Mouse (Mus musculus) MEL (cell line): ENCODE data around the gene Sf3b6. TPM values are rescaled to one million over a fixed set of nuclear protein-coding genes. Genes with fewer than 3 reads are reported as not detected.

Experiments
- DNase-seq: peaks from one replicate; pipeline ENCODE4 v3.0.0; 2011; ENCODE audit warnings: low read depth, low spot score
- H3K27ac ChIP-seq: 2 replicates; pipeline ENCODE4 v1.5.1; 2012; ENCODE audit warnings: low read depth, mild to moderate bottlenecking, control low read depth, low read length, moderate library complexity; ENCODE audit not compliant: control insufficient read depth
- H3K27me3 ChIP-seq, 2 experiments: fragments of 150-350 bp in 1 of 2; sonication (generic) in 1 of 2; 2 replicates each; pipeline ENCODE4 v1.6.1; 2012; ENCODE audit warnings: low read length in 2 of 2, mild to moderate bottlenecking in 2 of 2, improper control_type of control experiment in 1 of 2, moderate library complexity in 1 of 2; ENCODE audit not compliant: insufficient read depth in 2 of 2, control insufficient read depth in 1 of 2
- H3K36me3 ChIP-seq, 2 experiments: 2 replicates each; pipeline ENCODE4 v1.6.1; 2012 to 2014; ENCODE audit warnings: low read length in 2 of 2, improper control_type of control experiment in 1 of 2, inconsistent platforms in 1 of 2, mild to moderate bottlenecking in 1 of 2; ENCODE audit not compliant: insufficient read depth in 2 of 2, control insufficient read depth in 1 of 2
- H3K4me1 ChIP-seq, 2 experiments: fragments of 150-350 bp in 1 of 2; sonication (generic) in 1 of 2; 2 replicates each; pipeline ENCODE4 v1.6.1; 2012; ENCODE audit warnings: low read length in 2 of 2, improper control_type of control experiment in 1 of 2, mild to moderate bottlenecking in 1 of 2; ENCODE audit not compliant: insufficient read depth in 2 of 2, control insufficient read depth in 1 of 2
- H3K4me3 ChIP-seq, 2 experiments: fragments of 150-350 bp in 1 of 2; sonication (generic) in 1 of 2; 2 replicates each; pipeline ENCODE4 v1.5.1; 2012; ENCODE audit warnings: low read depth in 2 of 2, low read length in 2 of 2, mild to moderate bottlenecking in 2 of 2, moderate library complexity in 2 of 2, control low read depth in 1 of 2, improper control_type of control experiment in 1 of 2; ENCODE audit not compliant: control insufficient read depth in 1 of 2, insufficient read depth in 1 of 2
- H3K79me2 ChIP-seq: 2 replicates; pipeline ENCODE4 v1.6.1; 2012; ENCODE audit warnings: mild to moderate bottlenecking, low read length, moderate library complexity; ENCODE audit not compliant: control insufficient read depth, poor library complexity, insufficient read depth
- H3K9ac ChIP-seq: 2 replicates; pipeline ENCODE4 v1.6.1; 2012; ENCODE audit warnings: low read depth, mild to moderate bottlenecking, control low read depth, low read length, moderate library complexity; ENCODE audit not compliant: control insufficient read depth, poor library complexity, severe bottlenecking
- H3K9me3 ChIP-seq: fragments of 150-350 bp; sonication (generic); replicated peaks from 2 replicates; pipeline ENCODE4 v1.6.1; 2012; ENCODE audit warnings: mild to moderate bottlenecking, low read length, improper control_type of control experiment, moderate library complexity; ENCODE audit not compliant: insufficient read depth
- BHLHE40 ChIP-seq: IDR thresholded peaks from 2 replicates; pipeline ENCODE4 v1.6.1; 2012; ENCODE audit warnings: low read depth, mild to moderate bottlenecking, inconsistent platforms, low read length, improper control_type of control experiment, borderline replicate concordance
- CHD1 ChIP-seq: IDR thresholded peaks from 2 replicates; pipeline ENCODE4 v1.6.1; 2012; ENCODE audit warnings: low read depth, mild to moderate bottlenecking, inconsistent platforms, low read length, improper control_type of control experiment
- E2F4 ChIP-seq: IDR thresholded peaks from 2 replicates; pipeline ENCODE4 v1.6.1; 2011; ENCODE audit warnings: low read depth, low read length, improper control_type of control experiment, borderline replicate concordance
- ELF1 ChIP-seq: IDR thresholded peaks from 2 replicates; pipeline ENCODE4 v1.6.1; 2014; ENCODE audit warnings: low read depth, mild to moderate bottlenecking, inconsistent platforms, low read length, improper control_type of control experiment, moderate library complexity
- EP300 ChIP-seq, 2 experiments: IDR thresholded peaks; 2 replicates each; pipeline ENCODE4 v1.6.1; 2011; ENCODE audit warnings: improper control_type of control experiment in 2 of 2, low read length in 2 of 2, low read depth in 1 of 2, mild to moderate bottlenecking in 1 of 2
- GABPA ChIP-seq: IDR thresholded peaks from 2 replicates; pipeline ENCODE4 v1.6.1; 2012; ENCODE audit warnings: low read depth, mild to moderate bottlenecking, inconsistent platforms, low read length, improper control_type of control experiment, moderate library complexity
- GATA1 ChIP-seq: IDR thresholded peaks from 2 replicates; pipeline ENCODE4 v1.6.1; 2011; ENCODE audit warnings: low read depth, low read length, improper control_type of control experiment
- HCFC1 ChIP-seq: IDR thresholded peaks from 2 replicates; pipeline ENCODE4 v1.6.1; 2012; ENCODE audit warnings: low read depth, mild to moderate bottlenecking, inconsistent platforms, low read length, improper control_type of control experiment, moderate library complexity
- JUND ChIP-seq: IDR thresholded peaks from 2 replicates; pipeline ENCODE4 v1.6.1; 2011; ENCODE audit warnings: low read depth, mild to moderate bottlenecking, improper control_type of control experiment, low read length
- MAX ChIP-seq: IDR thresholded peaks from 2 replicates; pipeline ENCODE4 v1.6.1; 2011; ENCODE audit warnings: low read length, improper control_type of control experiment
- MAZ ChIP-seq: IDR thresholded peaks from 2 replicates; pipeline ENCODE4 v1.6.1; 2012; ENCODE audit warnings: low read depth, mild to moderate bottlenecking, inconsistent platforms, low read length, improper control_type of control experiment
- MEF2A ChIP-seq: IDR thresholded peaks from 2 replicates; pipeline ENCODE4 v1.6.1; 2014; ENCODE audit warnings: low read depth, mild to moderate bottlenecking, inconsistent platforms, low read length, improper control_type of control experiment; ENCODE audit not compliant: poor library complexity, insufficient replicate concordance, severe bottlenecking; ENCODE audit errors: extremely low read depth
- MXI1 ChIP-seq: IDR thresholded peaks from 2 replicates; pipeline ENCODE4 v1.6.1; 2011; ENCODE audit warnings: mild to moderate bottlenecking, low read depth, low read length, improper control_type of control experiment
- MYC ChIP-seq: IDR thresholded peaks from 2 replicates; pipeline ENCODE4 v1.6.1; 2011; ENCODE audit warnings: low read depth, mild to moderate bottlenecking, low read length, improper control_type of control experiment, moderate library complexity
- NELFE ChIP-seq: IDR thresholded peaks from 2 replicates; pipeline ENCODE4 v1.6.1; 2011; ENCODE audit warnings: low read depth, low read length, improper control_type of control experiment
- NRF1 ChIP-seq: IDR thresholded peaks from 2 replicates; pipeline ENCODE4 v1.6.1; 2014; ENCODE audit warnings: low read depth, mild to moderate bottlenecking, inconsistent platforms, low read length, improper control_type of control experiment, moderate library complexity; ENCODE audit not compliant: poor library complexity, insufficient read depth, severe bottlenecking
- POLR2A ChIP-seq, 2 experiments: IDR thresholded peaks; 2 replicates each; pipeline ENCODE4 v1.6.1; 2011 to 2012; ENCODE audit warnings: low read length in 2 of 2, mild to moderate bottlenecking in 2 of 2, control low read depth in 1 of 2, improper control_type of control experiment in 1 of 2, low read depth in 1 of 2, moderate library complexity in 1 of 2; ENCODE audit not compliant: control insufficient read depth in 1 of 2, insufficient read depth in 1 of 2, poor library complexity in 1 of 2
- POLR2AphosphoS2 ChIP-seq: IDR thresholded peaks from 2 replicates; pipeline ENCODE4 v1.6.1; 2011; ENCODE audit warnings: low read length, improper control_type of control experiment
- POLR2AphosphoS5 ChIP-seq: IDR thresholded peaks from 2 replicates; pipeline ENCODE4 v1.6.1; 2012; ENCODE audit warnings: low read depth, borderline replicate concordance, mild to moderate bottlenecking, inconsistent platforms, low read length, moderate library complexity, mixed read lengths
- RAD21 ChIP-seq: IDR thresholded peaks from 2 replicates; pipeline ENCODE4 v1.6.1; 2011; ENCODE audit warnings: mild to moderate bottlenecking, low read depth, low read length, improper control_type of control experiment
- SIN3A ChIP-seq: IDR thresholded peaks from 2 replicates; pipeline ENCODE4 v1.6.1; 2012; ENCODE audit warnings: low read length, improper control_type of control experiment, inconsistent platforms
- TAL1 ChIP-seq: IDR thresholded peaks from 2 replicates; pipeline ENCODE4 v1.6.1; 2012; ENCODE audit warnings: mild to moderate bottlenecking, inconsistent platforms, low read length, moderate library complexity, mixed read lengths
- TBP ChIP-seq: IDR thresholded peaks from 2 replicates; pipeline ENCODE4 v1.8.0; 2011; ENCODE audit warnings: low read depth, low read length, improper control_type of control experiment
- TCF12 ChIP-seq: IDR thresholded peaks from 2 replicates; pipeline ENCODE4 v1.6.1; 2014; ENCODE audit warnings: low read depth, mild to moderate bottlenecking, inconsistent platforms, low read length, improper control_type of control experiment, moderate library complexity
- ZKSCAN1 ChIP-seq: IDR thresholded peaks from 2 replicates; pipeline ENCODE4 v1.6.1; 2012; ENCODE audit warnings: low read depth, mild to moderate bottlenecking, inconsistent platforms, low read length, improper control_type of control experiment, moderate library complexity
- ZMIZ1 ChIP-seq: IDR thresholded peaks from 2 replicates; pipeline ENCODE4 v1.6.1; 2012; ENCODE audit warnings: low read depth, mild to moderate bottlenecking, inconsistent platforms, low read length, improper control_type of control experiment, moderate library complexity
- ZNF384 ChIP-seq: IDR thresholded peaks from 2 replicates; pipeline ENCODE4 v1.6.1; 2012; ENCODE audit warnings: low read depth, mild to moderate bottlenecking, inconsistent platforms, low read length, improper control_type of control experiment
- polyA plus RNA-seq, 2 experiments: library from polyadenylated mRNA; stranded (reverse) in 1 of 2; unstranded in 1 of 2; fragments of >175 nt in 1 of 2; fragments of >200 nt in 1 of 2; gene quantifications; 2 replicates each; pipeline versions ENCODE4 v1.2.1 to v1.2.4; 2012; ENCODE audit warnings: low replicate concordance in 2 of 2, low read depth in 1 of 2; ENCODE audit not compliant: insufficient read length in 2 of 2, insufficient read depth in 1 of 2, missing spikeins in 1 of 2
- total RNA-seq: library from RNA; depleted of rRNA; stranded (reverse); fragments of 300-350 nt; gene quantifications from 2 replicates; pipeline ENCODE4 v1.2.3, GENCODE M21; 2012; rRNA removed

The Sf3b6 gene
- total RNA-seq (163 and 181 TPM in 2 replicates), polyA plus RNA-seq (100 to 1,000 TPM in 1 of 2 experiments, not detected in 1; 186 TPM)

- peak within 1 kb of the TSS; percentile 86 for H3K27ac ChIP-seq
- no peak for TF ChIP-seq MEF2A
- TF ChIP-seq GABPA = no peak
- TF ChIP-seq CHD1 = no peak
- TF ChIP-seq TAL1 = no peak
- no peak for TF ChIP-seq GATA1
- peak; percentile 82 for TF ChIP-seq MYC
- peak; percentile 97 for TF ChIP-seq ZMIZ1
- no peak for TF ChIP-seq ZNF384
- TF ChIP-seq ZKSCAN1 = no peak
- peak; percentile 72 for TF ChIP-seq TBP
- peak; percentile 96 for TF ChIP-seq NELFE
- TF ChIP-seq EP300 (IDR thresholded peaks at IDR 0.05; ENCODE audit: low read depth in 1 of 2, low read length in 2 of 2) = no peak
- peak; percentile 88 for TF ChIP-seq HCFC1
- TF ChIP-seq JUND = no peak
- TF ChIP-seq MAX = peak; percentile 44
- peak; percentile 97 for TF ChIP-seq ELF1
- TF ChIP-seq POLR2AphosphoS5 = no peak
- TF ChIP-seq POLR2AphosphoS2 = peak; percentile 94
- peak; percentile 98 for TF ChIP-seq MAZ
- no peak for TF ChIP-seq BHLHE40
- 0 out of 2 replicates have a peak, but pooled peaks have one; percentile 28 for TF ChIP-seq NRF1
- TF ChIP-seq TCF12 = peak; percentile 79
- TF ChIP-seq POLR2A (IDR thresholded peaks at IDR 0.05; ENCODE audit: control insufficient read depth in 1 of 2, insufficient read depth in 1 of 2, low read depth in 1 of 2, low read length in 2 of 2, poor library complexity in 1 of 2) = peak; percentile 61 to 96; a peak in 3 of 4 replicates
- peak; percentile 94 for TF ChIP-seq SIN3A
- TF ChIP-seq E2F4 = peak; percentile 59; the same call in 1 of the 2 replicates
- TF ChIP-seq MXI1 = peak; percentile 89
- no peak for TF ChIP-seq RAD21
These were observed at the start of gene Sf3b6 for GRCm38 (mm10) chr12:4817361-4818101. TSS of gene Sf3b6 (plus strand) at chr12:4817544.

More at GRCm38 (mm10) chr12:4817361-4818101, at the start of gene Sf3b6:
- H3K4me1 ChIP-seq = peaks cover 4 to 9% of the 10 kb centered on the region in 2 experiments; a peak in 3 of 4 replicates
- H3K27me3 ChIP-seq = no peaks in the 10 kb centered on the region
- H3K79me2 ChIP-seq = peaks cover 21% of the 10 kb centered on the region
- DNase-seq = peak; percentile 99
- H3K9me3 ChIP-seq = no peaks in the 10 kb centered on the region
- peak within 1 kb of the TSS; percentile 90 for H3K9ac ChIP-seq
- H3K36me3 ChIP-seq = peaks cover 5 to 13% of the 10 kb centered on the region in 2 experiments
- peak within 1 kb of the TSS; percentile 82 to 85 for H3K4me3 ChIP-seq
